Mouse (Mus musculus): ENCODE data around the gene Srrm3. TPM values are rescaled to one million over a fixed set of nuclear protein-coding genes. Genes with fewer than 3 reads are reported as not detected.

Gene Srrm3
- total RNA-seq, 2 experiments from 2014 or later: not detected

GRCm38 (mm10) chr5:135899833-135900232 is 93.1 kb downstream of the Srrm3 start:
- ATAC-seq (replicated peaks; ENCODE audit: low FRiP score, poor library complexity, severe bottlenecking): no peak

- no peak for ATAC-seq (replicated peaks; ENCODE audit: low FRiP score, poor library complexity, severe bottlenecking)
These were observed 94.0 kb downstream of the Srrm3 start for GRCm38 (mm10) chr5:135900701-135901100.

GRCm38 (mm10) chr5:135901354-135902095 is 94.8 kb downstream of the Srrm3 start:
- ATAC-seq (replicated peaks; ENCODE audit: low FRiP score, poor library complexity, severe bottlenecking): 0 out of 2 replicates have a peak, but pooled peaks have one; percentile 43

- no peak for ATAC-seq (replicated peaks; ENCODE audit: low FRiP score, poor library complexity, severe bottlenecking)
These were observed 96.4 kb downstream of the Srrm3 start for GRCm38 (mm10) chr5:135903058-135903457.

GRCm38 (mm10) chr5:135903551-135904151 is 97.0 kb downstream of the Srrm3 start:
- peak; percentile 83 for ATAC-seq (replicated peaks; ENCODE audit: low FRiP score, poor library complexity, severe bottlenecking)

DNA sequence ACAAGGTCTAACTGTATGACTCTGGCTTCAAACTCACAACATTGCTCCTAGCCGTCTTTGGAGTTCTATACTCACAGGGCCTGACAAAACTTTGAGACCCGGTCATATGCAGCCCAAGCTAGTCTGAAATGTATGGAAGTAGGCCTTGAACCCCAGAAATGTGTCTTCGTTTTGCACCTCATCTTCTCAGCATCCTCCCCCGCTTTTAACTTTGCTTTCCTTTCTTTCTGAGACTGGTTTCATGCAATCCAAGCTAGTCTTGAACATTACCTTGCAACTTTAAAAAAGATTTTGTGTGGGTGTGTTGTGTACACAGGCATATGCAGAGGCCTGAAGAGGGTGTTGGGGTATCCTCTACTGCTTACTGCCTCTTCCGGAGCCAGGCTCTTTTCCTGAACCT is 97.6 kb downstream of the Srrm3 start:
- no peak for ATAC-seq (replicated peaks; ENCODE audit: low FRiP score, poor library complexity, severe bottlenecking)

GRCm38 (mm10) chr5:135905320-135906225 is 98.9 kb downstream of the Srrm3 start:
- no peak for ATAC-seq (replicated peaks; ENCODE audit: low FRiP score, poor library complexity, severe bottlenecking)

- no peak for ATAC-seq (replicated peaks; ENCODE audit: low FRiP score, poor library complexity, severe bottlenecking)
These were observed 100.2 kb downstream of the Srrm3 start for GRCm38 (mm10) chr5:135906846-135907245.

DNA sequence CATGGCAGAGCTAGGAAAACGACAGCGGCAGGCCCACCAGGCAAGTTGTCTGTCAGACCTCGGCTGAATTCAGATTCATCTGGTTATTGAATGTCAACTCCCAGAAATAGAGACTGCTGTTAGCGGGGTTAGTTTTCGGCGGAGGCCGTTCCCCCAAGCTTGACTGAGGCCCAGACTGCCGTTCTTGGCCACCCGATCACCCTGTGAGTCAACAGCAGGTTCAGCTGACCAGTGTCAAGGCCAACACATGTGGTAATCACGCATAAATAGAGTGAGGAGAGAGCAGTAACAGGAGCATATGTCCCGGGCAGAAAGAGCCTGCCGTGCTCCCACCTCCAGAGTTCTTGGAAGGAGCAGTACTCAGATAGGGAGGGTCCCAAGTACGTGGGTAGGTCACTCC is 100.6 kb downstream of the Srrm3 start:
- no peak for ATAC-seq (replicated peaks; ENCODE audit: low FRiP score, poor library complexity, severe bottlenecking)

GRCm38 (mm10) chr5:135908185-135908584 is 101.5 kb downstream of the Srrm3 start:
- ATAC-seq (replicated peaks; ENCODE audit: low FRiP score, poor library complexity, severe bottlenecking): no peak

DNA sequence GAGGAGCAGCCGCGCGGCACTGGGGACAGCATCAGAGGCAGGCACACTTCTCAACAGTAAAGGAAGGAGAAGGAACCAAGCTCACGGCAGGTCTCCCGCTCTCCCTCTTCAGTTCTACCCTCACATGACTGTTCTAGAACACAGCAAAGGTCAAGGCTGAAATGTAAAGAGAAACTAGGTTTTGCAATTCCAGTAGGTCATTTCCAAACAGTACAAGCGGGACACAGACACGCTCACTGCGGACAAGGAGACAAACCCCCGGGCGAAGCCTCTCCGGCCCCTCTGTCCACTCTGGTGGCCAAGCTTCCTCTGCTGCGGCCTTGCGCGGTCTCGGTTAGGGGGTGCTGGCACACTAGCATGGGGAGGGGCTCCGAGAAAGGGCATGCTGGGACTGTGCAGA is 102.3 kb downstream of the Srrm3 start:
- ATAC-seq (replicated peaks; ENCODE audit: low FRiP score, poor library complexity, severe bottlenecking): no peak

- no peak for ATAC-seq (replicated peaks; ENCODE audit: low FRiP score, poor library complexity, severe bottlenecking)
These were observed 103.0 kb downstream of the Srrm3 start for GRCm38 (mm10) chr5:135909646-135910045.

- ATAC-seq (replicated peaks; ENCODE audit: low FRiP score, poor library complexity, severe bottlenecking): no peak
These were observed 104.1 kb downstream of the Srrm3 start for GRCm38 (mm10) chr5:135910813-135911212.

GRCm38 (mm10) chr5:135911633-135912220 is 105.0 kb downstream of the Srrm3 start:
- no peak for ATAC-seq (replicated peaks; ENCODE audit: low FRiP score, poor library complexity, severe bottlenecking)

DNA sequence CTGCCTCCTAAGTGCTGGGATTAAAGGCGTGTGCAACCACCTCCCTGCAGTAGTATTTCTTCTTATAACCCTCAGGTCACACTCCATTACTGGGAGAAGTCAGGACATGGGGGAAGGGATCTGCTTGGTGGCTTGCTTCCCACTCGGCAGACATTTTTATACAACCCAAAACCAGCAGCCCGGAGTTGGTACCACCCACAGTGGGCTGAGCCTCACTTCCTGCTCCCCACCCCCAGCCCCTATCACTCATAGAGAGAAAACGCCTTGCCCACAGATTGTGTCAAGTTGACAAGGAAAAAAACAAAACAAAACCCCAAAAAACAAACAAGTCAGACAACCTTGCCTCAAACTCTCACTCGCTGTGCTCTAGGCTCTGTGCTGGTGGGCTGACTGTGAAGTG is 106.5 kb downstream of the Srrm3 start:
- ATAC-seq (replicated peaks; ENCODE audit: low FRiP score, poor library complexity, severe bottlenecking): no peak

GRCm38 (mm10) chr5:135914156-135914555 is 107.5 kb downstream of the Srrm3 start:
- no peak for ATAC-seq (replicated peaks; ENCODE audit: low FRiP score, poor library complexity, severe bottlenecking)

DNA sequence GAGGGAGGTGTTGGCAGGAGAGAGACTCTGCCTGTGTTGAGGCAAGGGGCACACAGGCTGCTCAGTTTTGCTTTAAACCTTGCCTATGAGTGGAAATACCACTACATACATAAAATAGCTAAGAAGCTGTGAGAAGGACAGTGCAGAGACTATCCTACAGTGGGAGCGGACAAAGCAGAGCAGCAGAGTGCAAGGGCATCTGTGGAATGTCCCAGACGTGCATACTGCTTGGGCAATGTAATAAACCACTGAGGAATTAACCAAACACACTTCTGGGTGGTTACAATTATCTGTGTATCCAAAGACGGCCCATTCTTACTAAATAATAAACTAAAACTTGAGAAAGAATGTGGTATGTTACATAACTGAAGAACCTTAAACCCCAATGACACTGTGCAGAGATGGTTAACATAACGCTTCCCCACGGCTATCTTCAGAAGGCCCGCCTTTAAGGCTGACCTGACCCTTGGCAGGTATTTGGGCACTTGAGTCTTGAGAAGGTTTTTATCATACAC is 109.4 kb downstream of the Srrm3 start:
- ATAC-seq (replicated peaks; ENCODE audit: low FRiP score, poor library complexity, severe bottlenecking): no peak

DNA sequence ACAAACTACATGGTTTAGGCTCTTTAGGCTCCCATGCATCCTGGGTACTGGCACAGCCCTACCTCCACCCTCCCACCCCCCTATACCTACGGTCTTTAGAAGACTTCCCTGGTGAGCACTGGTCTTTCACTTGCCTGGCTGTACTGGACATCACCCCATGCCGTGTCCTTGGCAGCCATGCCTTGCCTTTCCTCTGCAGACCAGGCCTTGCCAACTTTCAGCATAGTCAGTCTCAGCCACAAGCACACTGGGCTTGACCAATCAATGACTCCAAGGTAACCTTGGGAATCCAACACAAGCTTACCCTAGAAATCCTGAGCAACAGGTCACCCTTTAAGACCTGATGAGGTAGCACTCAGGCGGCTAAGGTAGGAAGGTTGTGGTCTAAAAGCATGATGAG is 109.9 kb downstream of the Srrm3 start:
- no peak for ATAC-seq (replicated peaks; ENCODE audit: low FRiP score, poor library complexity, severe bottlenecking)

DNA sequence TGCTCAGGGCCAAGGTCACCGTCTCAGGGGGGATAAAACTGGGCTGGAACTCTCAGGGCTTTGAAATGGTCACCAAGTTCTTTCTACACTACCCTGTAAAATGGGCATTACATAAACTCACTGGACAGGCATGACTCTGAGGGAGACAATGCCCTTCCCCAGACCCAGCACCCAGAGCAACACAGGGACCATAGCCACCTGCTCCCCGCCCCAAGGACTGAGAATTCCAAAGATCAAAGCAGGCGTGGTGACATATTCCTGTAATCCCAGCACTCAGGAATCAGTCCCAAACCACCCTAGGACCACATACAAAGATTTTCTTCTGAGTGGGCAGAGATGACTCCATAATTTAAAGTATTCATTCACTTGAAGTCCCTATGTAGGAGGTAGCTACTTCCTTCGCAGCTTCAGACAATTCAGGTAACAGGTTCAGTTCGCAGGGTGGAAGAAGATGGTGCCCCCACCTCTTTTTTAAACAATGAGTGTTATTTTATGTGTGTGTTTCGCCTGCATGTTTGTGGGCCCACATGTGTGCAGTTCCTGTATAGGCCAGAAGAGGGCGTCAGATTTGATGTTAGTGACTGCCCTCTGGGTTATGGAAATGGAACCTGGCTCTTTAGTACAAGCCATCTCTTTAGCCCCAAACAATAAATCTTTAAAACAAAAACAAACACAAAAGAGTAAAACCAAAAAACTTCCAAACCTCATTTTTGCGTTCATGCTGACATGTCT is 110.8 kb downstream of the Srrm3 start:
- no peak for ATAC-seq (replicated peaks; ENCODE audit: low FRiP score, poor library complexity, severe bottlenecking)

Data from erythroid progenitor cell, adult 5-6 weeks (primary cell).